Mouse (Mus musculus) kidney, postnatal 10 days (tissue): ENCODE data around the gene Nfkbil1.
A peak's percentile ranks its signal among the peaks of the same experiment; 100 is the strongest.

Experiments
- DNase-seq: peaks from one replicate; pipeline ENCODE4 v3.0.0; 2021; ENCODE audit warnings: mixed read lengths

The Nfkbil1 gene

GRCm38 (mm10) chr17:35198946-35199345, 36.6 kb downstream of the Nfkbil1 start:
- no peak for DNase-seq

- no peak for DNase-seq
Observed at GRCm38 (mm10) chr17:35198029-35198428, 37.6 kb downstream of the Nfkbil1 start.

- DNase-seq: no peak
Observed at GRCm38 (mm10) chr17:35197126-35197525, 38.5 kb downstream of the Nfkbil1 start.

GRCm38 (mm10) chr17:35196321-35196641, 39.3 kb downstream of the Nfkbil1 start:
- DNase-seq: no peak

- DNase-seq: peak; percentile 91
Observed at GRCm38 (mm10) chr17:35195631-35196320, 39.8 kb downstream of the Nfkbil1 start.

GRCm38 (mm10) chr17:35194844-35195630, 40.6 kb downstream of the Nfkbil1 start:
- no peak for DNase-seq

- no peak for DNase-seq
Observed at GRCm38 (mm10) chr17:35193881-35194843, 41.4 kb downstream of the Nfkbil1 start, which contains the start of gene Ltb. Gene Ltb (plus strand): TSS chr17:35194439.

GRCm38 (mm10) chr17:35192924-35193323, 42.7 kb downstream of the Nfkbil1 start:
- no peak for DNase-seq

GRCm38 (mm10) chr17:35191723-35192122, 43.9 kb downstream of the Nfkbil1 start:
- no peak for DNase-seq

- no peak for DNase-seq
Observed at GRCm38 (mm10) chr17:35190096-35190495, 45.5 kb downstream of the Nfkbil1 start.

- no peak for DNase-seq
Observed at GRCm38 (mm10) chr17:35189186-35189585, 46.4 kb downstream of the Nfkbil1 start.

- DNase-seq: no peak
Observed at GRCm38 (mm10) chr17:35187959-35188610, 47.5 kb downstream of the Nfkbil1 start, which contains the start of gene Lst1. Gene Lst1 (minus strand): TSS chr17:35188439.

GRCm38 (mm10) chr17:35187345-35187744, 48.2 kb downstream of the Nfkbil1 start:
- DNase-seq: no peak

- DNase-seq: peak; percentile 48
Observed at GRCm38 (mm10) chr17:35186681-35187080, 48.9 kb downstream of the Nfkbil1 start.

- DNase-seq: peak; percentile 88
Observed at GRCm38 (mm10) chr17:35185639-35186611, 49.7 kb downstream of the Nfkbil1 start.

GRCm38 (mm10) chr17:35180093-35180492, 55.5 kb downstream of the Nfkbil1 start:
- DNase-seq: no peak

GRCm38 (mm10) chr17:35178528-35178927, 57.1 kb downstream of the Nfkbil1 start:
- DNase-seq: peak; percentile 88

GRCm38 (mm10) chr17:35175968-35176367, 59.6 kb downstream of the Nfkbil1 start, which contains the start of gene Aif1:
Gene Aif1 (minus strand): TSS chr17:35176068.
- DNase-seq: no peak

GRCm38 (mm10) chr17:35175382-35175781, 60.2 kb downstream of the Nfkbil1 start:
- DNase-seq: no peak

GRCm38 (mm10) chr17:35174201-35174977, 61.2 kb downstream of the Nfkbil1 start:
- DNase-seq: no peak
